Mouse (Mus musculus) myocyte (in vitro differentiated cells): ENCODE data around the gene Cx3cl1.

ENCODE experiments used
- MYOD1 ChIP-seq, 3 experiments: IDR thresholded peaks; one replicate each; pipeline ENCODE4 v1.6.1; 2011; ENCODE audit warnings: control low read depth in 2 of 3, low read depth in 2 of 3, mild to moderate bottlenecking in 2 of 3, moderate library complexity in 1 of 3; ENCODE audit not compliant: insufficient read length in 2 of 3, control insufficient read depth in 1 of 3
- POLR2A ChIP-seq: IDR thresholded peaks from one replicate; pipeline ENCODE4 v1.6.1; 2011; ENCODE audit warnings: low read depth, mild to moderate bottlenecking, control low read depth, moderate library complexity; ENCODE audit not compliant: insufficient read length

DNA sequence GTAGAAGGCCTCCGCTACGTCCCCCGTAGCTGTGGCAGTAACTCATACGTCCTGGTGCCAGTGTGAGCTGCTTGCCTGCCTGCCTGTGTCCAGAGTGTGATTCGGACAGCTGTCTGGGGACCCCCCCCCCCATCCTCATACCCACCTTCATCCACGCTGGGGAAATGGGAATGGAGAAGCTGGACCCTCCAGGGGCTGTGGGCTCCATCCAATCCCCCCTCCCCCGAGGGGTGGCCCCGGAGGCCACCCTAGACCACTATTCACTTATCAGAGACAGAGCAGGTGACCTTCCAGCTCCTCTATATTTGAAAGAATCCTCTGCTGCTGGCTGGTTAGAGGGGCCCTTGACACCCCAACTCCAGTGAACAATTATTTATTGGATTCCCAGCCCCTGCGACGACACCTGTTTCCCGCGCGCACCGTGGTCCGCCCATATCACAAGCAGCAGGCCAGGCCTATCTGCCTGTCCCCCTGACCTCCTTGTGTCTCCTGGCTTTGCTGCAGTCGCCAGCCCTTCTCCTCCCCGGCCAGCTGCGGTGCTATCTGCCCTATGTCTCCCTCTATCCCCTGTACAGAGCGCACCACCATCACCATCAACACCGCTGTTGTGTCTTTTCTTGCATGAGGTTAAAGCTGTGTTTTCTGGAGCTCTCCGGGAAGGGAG, 8.8 kb downstream of the Cx3cl1 start:
- TF ChIP-seq POLR2A (no peak), MYOD1 (IDR thresholded peaks at IDR 0.05; ENCODE audit: control insufficient read depth in 1 of 3, insufficient read length in 2 of 3, low read depth in 2 of 3) (no peak)
